Mouse (Mus musculus): ENCODE data around the gene Camp. TPM values are rescaled to one million over a fixed set of nuclear protein-coding genes. Genes with fewer than 3 reads are reported as not detected.

Gene Camp
- 2.5 and 5.1 TPM in 2 replicates for polyA plus RNA-seq (2015; fragmentation: Nextera tagmentation; extraction: Ambion mirVana)

DNA sequence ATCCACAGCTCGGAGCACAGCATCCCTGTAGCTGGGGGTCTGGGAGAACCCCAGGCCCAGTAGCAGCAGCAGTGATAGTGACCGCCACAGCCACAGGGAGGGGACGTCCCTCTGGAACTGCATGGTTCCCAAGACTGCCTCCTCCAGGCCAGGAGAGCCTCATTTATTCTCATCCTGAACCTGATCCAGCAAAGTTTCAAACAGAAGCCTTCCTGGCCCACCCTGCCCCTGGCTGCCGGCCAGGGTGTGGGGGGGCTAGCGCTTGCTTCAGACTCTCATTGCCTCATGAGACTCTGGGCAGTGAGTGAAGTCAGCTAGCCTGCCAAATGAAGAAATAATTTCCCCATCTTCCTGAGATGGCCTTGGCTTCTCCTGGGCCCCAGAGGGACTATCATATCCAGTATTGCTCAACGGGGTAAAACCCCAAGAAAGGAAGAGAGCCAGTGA is at the start of gene Camp:
Gene Camp, minus strand, starts transcription at position 306 of the 447 bp plus-strand sequence.
- no peak for DNase-seq (ENCODE audit: low spot score)

DNA sequence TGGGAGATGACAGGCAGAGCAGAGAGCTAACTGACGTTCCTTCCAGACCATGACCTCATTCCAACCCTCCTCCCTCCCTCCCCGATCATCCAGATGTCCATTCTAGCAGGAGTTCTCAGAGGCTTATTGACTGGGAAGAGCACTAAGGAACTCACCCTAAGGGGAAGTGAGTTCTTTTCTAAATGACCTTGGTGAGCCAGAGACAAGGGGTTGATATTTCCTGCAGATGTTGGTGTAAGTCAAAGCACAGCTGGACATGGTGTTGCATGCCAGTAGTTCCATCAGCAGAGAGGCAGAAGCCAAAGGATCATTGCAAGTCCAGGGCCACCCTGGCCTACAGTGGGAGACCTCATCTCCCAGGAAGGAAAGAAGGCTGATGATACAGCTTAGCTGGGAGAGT is 48.6 kb upstream of the Camp start:
- DNase-seq (ENCODE audit: low spot score), result no peak

GRCm38 (mm10) chr9:109896253-109897150 is 47.1 kb upstream of the Camp start:
- no peak for DNase-seq (ENCODE audit: low spot score)

- DNase-seq (ENCODE audit: low spot score), result no peak
Measured at GRCm38 (mm10) chr9:109895593-109895992, 46.2 kb upstream of the Camp start.

DNA sequence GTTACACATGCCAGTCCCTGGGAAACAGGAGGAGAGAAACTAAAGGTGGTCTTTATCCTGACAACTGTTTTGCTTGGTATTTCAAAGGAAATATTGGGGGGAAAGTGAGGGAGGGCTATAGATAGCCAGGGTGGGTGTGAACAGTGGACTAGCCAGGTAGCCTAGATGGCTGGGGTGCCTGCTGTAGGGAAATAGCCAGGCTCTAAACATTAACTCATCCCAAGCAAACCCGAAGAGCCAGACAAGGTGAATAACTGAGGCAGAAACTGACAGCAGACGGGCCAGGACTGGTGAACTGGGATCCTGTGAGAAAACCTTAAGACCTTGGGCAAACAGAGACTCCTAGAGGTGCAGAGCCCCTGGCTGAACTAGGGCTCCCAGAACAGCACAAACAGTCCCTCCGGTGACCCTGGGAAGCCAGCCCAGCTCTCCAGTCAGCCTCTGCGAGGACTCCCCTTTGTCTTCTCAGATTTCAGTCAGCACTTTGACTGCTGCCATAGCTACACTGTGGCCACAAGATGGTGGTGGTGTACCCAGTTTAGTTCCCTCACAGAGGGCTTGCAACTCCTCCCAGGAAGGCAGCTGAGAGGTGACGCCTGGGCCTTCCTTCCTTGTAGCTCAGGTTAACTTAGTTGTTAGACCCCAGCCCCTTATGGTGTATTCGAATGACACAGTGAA is 45.1 kb upstream of the Camp start:
- peak; percentile 70 for DNase-seq (ENCODE audit: low spot score)

- peak; percentile 78 for DNase-seq (ENCODE audit: low spot score)
Measured at GRCm38 (mm10) chr9:109892651-109893250, 43.3 kb upstream of the Camp start.

DNA sequence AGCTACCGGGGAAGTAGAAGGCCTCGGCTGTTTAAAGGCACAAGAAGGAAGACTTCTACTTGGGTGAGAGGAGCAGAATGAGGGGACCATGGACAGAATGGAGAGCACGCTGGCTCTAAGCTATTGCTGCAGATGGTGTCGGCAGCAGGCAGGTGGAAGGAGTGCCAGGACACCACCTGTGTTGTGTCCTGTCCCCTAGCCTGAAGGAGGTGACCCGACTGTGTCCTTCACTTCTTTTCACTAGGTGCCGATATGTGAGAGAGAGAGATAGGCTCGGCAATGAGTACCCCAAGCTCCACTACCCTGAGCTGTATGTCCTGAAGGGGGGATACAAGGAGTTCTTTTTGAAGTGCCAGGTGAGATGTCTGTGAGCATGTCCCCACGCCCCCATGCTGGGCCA is 42.1 kb upstream of the Camp start:
- no peak for DNase-seq (ENCODE audit: low spot score)

- DNase-seq (ENCODE audit: low spot score), result no peak
Measured at GRCm38 (mm10) chr9:109887321-109887720, 37.9 kb upstream of the Camp start.

DNA sequence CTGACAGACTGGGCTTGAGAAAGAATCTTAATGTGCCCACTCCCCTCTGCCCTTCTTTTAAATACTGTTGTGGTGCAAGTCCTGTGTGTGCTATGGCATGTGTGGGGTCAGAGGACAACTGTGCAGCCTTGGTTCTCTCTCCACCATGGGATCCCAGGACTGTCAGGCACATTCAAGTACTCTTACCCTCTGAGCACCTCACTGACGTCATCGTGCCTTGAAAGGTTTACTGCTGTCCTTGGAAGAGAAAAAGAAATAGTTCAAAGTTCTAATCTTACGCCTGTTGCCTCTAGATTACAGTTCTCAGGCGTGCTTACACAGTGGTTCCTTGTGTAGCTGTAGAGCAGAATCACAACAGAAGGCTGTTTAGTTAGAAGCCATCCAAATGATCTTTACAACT is 36.8 kb upstream of the Camp start:
- DNase-seq (ENCODE audit: low spot score), result no peak

- DNase-seq (ENCODE audit: low spot score), result no peak
Measured at GRCm38 (mm10) chr9:109879305-109879704, 29.9 kb upstream of the Camp start.

DNA sequence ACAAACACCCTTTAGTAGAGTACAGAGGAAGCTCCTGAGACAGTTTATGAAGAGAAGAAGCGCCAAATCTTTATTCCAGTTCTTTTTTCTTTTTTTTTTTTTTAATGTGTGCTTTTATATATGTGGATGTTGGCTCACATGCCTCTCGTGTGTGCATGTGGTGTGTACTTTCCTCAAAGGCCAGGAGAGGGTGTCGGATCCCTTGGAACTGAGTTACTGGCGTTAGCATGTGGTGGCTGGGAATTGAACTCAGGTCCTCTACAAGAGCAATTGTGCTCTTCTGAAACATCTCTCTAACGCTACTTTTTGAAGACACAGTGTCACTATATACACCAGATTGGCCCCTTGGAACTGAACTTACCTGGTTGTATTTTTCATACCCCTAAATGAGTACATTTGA is 28.2 kb upstream of the Camp start:
- no peak for DNase-seq (ENCODE audit: low spot score)

DNA sequence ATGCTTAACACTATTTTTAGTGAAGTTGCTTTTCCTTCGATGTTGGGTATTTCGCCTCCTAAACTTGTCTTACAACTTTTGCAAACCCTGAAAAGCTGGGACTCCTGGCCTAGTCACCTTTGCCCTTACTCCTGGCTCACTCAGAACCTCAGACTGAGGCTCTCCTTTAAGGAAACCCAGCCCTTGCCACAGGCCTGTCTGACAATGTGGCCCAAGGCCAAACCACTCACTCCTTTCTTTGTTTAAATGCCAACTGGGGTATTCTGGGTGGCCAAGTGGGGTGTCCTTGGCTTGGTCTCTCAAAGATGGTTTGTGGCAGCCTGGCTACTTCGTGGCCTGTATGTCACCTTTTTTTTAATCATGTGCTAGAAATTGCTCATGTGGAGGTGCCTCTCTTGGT is 27.3 kb upstream of the Camp start:
- DNase-seq (ENCODE audit: low spot score), result no peak

DNA sequence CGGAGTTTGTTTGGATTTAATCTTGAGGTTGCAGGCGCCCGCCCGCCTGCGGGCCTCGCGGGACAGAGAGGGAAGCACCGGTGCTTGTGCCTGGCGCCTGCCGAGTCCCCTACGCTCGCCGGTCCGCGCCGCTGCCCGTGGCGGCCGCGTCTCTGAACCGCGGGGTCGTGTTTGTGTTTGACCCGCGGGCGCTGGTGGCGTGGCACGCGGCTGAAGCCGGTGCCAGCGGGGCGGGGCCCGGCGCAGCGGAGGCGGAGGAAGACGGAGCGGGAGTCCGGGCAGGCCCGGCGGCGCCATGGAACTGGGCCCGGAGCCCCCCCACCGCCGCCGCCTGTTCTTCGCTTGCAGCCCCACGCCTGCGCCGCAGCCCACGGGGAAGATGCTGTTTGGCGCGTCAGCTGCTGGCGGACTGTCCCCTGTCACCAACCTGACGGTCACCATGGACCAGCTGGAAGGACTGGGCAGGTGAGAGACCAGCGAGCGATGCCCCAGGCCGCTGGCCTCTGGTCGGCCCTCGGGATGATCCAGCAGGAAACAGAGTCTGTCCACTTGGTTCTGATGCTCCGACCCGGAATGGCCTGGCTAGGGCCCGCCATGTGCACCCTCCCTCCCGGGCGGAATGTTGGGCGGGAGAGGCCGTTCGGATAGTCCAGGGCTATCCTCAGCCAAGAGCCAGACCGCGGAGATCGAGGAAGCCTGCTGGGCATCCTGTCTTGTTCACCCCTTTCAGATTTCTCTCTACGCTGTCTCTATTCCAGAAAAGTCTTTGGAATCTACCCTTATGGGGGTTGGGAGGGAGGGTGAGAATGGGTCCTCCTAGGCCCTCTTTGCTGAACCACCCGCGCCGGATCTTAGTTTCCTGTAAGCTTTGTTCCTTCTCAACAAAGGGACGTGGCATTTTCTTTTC is 26.5 kb upstream of the Camp start:
- peak; percentile 58 for DNase-seq (ENCODE audit: low spot score)

GRCm38 (mm10) chr9:109874797-109875691 is 25.6 kb upstream of the Camp start, which contains the start of gene Cdc25a:
Cdc25a (plus strand) TSS chr9:109875579.
- DNase-seq (ENCODE audit: low spot score), result peak; percentile 100

- no peak for DNase-seq (ENCODE audit: low spot score)
Measured at GRCm38 (mm10) chr9:109870983-109871572, 21.7 kb upstream of the Camp start.

- no peak for DNase-seq (ENCODE audit: low spot score)
Measured at GRCm38 (mm10) chr9:109866218-109866617, 16.8 kb upstream of the Camp start.

- DNase-seq (ENCODE audit: low spot score), result no peak
Measured at GRCm38 (mm10) chr9:109863085-109863484, 13.7 kb upstream of the Camp start.

DNA sequence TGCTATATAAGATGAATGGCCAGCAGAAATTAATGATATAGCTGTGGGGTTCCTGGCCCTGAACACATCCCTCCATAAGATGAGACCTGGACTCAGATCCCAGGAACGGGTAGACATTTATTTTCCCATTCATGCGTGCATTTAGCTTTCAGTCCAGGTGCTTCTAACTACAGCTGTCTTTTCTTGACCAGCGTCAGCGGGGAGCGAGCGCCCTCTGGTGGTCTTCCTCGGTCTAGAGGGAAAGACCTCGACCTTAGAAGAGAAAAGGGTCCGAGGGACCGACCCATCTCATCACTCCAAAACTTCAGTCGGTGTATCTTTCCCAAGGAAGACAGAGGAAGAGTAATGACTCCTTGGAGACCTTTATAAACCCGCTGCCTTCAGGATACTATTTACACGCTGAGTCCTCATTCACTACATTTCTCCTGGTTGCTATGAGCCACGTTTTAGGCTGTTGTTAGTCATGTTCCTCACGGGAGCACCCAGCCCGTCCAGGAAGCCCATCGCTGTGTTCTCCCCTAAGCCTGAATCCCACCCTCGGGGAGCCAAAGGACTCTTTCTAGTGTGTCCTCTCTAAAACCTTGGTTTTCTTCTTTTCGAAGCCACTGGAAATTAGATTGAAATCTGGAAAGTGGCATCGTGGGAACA is 13.1 kb upstream of the Camp start:
- DNase-seq (ENCODE audit: low spot score), result peak; percentile 74

DNA sequence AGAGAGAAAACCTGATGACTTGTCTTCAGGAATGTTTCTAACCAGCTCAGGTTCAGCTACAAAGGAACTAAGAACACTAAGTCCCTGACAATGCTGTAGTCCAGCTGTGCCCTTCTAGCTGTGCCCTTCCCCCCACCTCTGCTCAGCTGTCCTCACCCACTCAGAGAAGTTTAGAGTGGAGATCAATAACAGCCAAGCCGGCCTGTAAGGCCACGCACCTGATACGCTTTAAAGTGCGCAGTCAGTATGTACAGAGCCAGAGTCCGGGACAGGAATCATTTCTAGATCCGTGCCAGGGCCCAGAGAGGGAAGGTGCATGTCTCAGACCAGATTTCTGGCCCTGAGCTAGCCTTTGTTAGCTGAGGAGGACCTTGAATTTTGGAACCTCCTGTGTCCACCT is 6.5 kb upstream of the Camp start:
- no peak for DNase-seq (ENCODE audit: low spot score)
